Mouse (Mus musculus) lung, embryonic 15.5 days (tissue): ENCODE results near the gene Rcn3. TPM values are rescaled to one million over a fixed set of nuclear protein-coding genes. Genes with fewer than 3 reads are reported as not detected.
A peak's percentile ranks its signal among the peaks of the same experiment; 100 is the strongest.

ENCODE experiments used
- ATAC-seq: fragments of 200-750 bp; cut with Nextera tagmentation; 2 replicates; pipeline ENCODE4 v1.8.0; 2017; ENCODE audit warnings: moderate number of reproducible peaks, borderline replicate concordance; ENCODE audit not compliant: low FRiP score, low TSS enrichment; ENCODE audit errors: extremely low read depth
- H3K27ac ChIP-seq: fragments of 300-500 bp; sonication (generic); 2 replicates; pipeline ENCODE4 v1.5.1; 2015; ENCODE audit warnings: moderate library complexity, mild to moderate bottlenecking, inconsistent platforms
- H3K27me3 ChIP-seq: fragments of 300-500 bp; sonication (generic); 2 replicates; pipeline ENCODE4 v1.6.1; 2015; ENCODE audit warnings: inconsistent platforms
- H3K36me3 ChIP-seq: fragments of 300-500 bp; sonication (generic); 2 replicates; pipeline ENCODE4 v1.6.1; 2015; ENCODE audit warnings: inconsistent platforms
- H3K4me1 ChIP-seq: fragments of 300-500 bp; sonication (generic); 2 replicates; pipeline ENCODE4 v1.6.1; 2015; ENCODE audit warnings: inconsistent platforms
- H3K4me2 ChIP-seq: fragments of 300-500 bp; sonication (generic); 2 replicates; pipeline ENCODE4 v1.6.1; 2015; ENCODE audit warnings: inconsistent platforms, mild to moderate bottlenecking, moderate library complexity
- H3K4me3 ChIP-seq: fragments of 300-500 bp; sonication (generic); 2 replicates; pipeline ENCODE4 v1.5.1; 2015; ENCODE audit warnings: mild to moderate bottlenecking, inconsistent platforms
- H3K9ac ChIP-seq: fragments of 300-500 bp; sonication (generic); 2 replicates; pipeline ENCODE4 v1.6.1; 2015; ENCODE audit warnings: inconsistent platforms
- H3K9me3 ChIP-seq: fragments of 300-500 bp; sonication (generic); 2 replicates; pipeline ENCODE4 v1.6.1; 2016; ENCODE audit warnings: inconsistent platforms
- WGBS: fragments of 180-500 bp; shearing (Covaris S2); methylation state at CpG from one replicate; pipeline ENCODE4 v1.1.7; 2015; 5-methylcytosine and 5-hydroxymethylcytosine counted together
- polyA plus RNA-seq: library from polyadenylated mRNA; unstranded; fragments of >200 nt; fragmentation: Nextera tagmentation; extraction: Ambion mirVana; gene quantifications from 2 replicates; pipeline ENCODE4 v1.2.1, GENCODE M21; 2015

The Rcn3 gene
- polyA plus RNA-seq, 1 experiment from 2014 or later, result 353 TPM

GRCm38 (mm10) chr7:45060632-45061122, 31.3 kb downstream of the Rcn3 start:
- Histone ChIP-seq H3K4me2 (0 out of 2 replicates have a peak overlapping the region, but pooled peaks have one; percentile 59), H3K9me3 (no peaks in the 10 kb centered on the region), H3K4me1 (peaks cover 19% of the 10 kb centered on the region), H3K9ac (no peak overlapping the region), H3K4me3 (peak overlapping the region; percentile 81), H3K36me3 (no peaks in the 10 kb centered on the region), H3K27me3 (no peaks in the 10 kb centered on the region), H3K27ac (no peak overlapping the region)
- WGBS, result 85% methylated on average over 6 of the region's 6 CpGs
- no peak for ATAC-seq

- H3K4me1 ChIP-seq, result peaks cover 19% of the 10 kb centered on the region
- H3K9ac ChIP-seq, result no peak overlapping the region
- H3K27ac ChIP-seq, result no peak overlapping the region
- no peak overlapping the region for H3K4me2 ChIP-seq
- H3K27me3 ChIP-seq, result no peaks in the 10 kb centered on the region
- no peak overlapping the region for H3K4me3 ChIP-seq
- no peak for ATAC-seq
- 70% methylated on average over 10 of the region's 10 CpGs for WGBS
- no peaks in the 10 kb centered on the region for H3K36me3 ChIP-seq
- H3K9me3 ChIP-seq, result no peaks in the 10 kb centered on the region
These were observed 33.1 kb downstream of the Rcn3 start for GRCm38 (mm10) chr7:45058607-45059571.

GRCm38 (mm10) chr7:45056972-45057348, 35.1 kb downstream of the Rcn3 start:
- no peak for ATAC-seq
- H3K9me3 ChIP-seq, result no peaks in the 10 kb centered on the region
- no peaks in the 10 kb centered on the region for H3K36me3 ChIP-seq
- no peak overlapping the region for H3K4me2 ChIP-seq
- no peak overlapping the region for H3K4me3 ChIP-seq
- H3K27ac ChIP-seq, result no peak overlapping the region
- H3K27me3 ChIP-seq, result no peaks in the 10 kb centered on the region
- peaks cover 15% of the 10 kb centered on the region for H3K4me1 ChIP-seq
- H3K9ac ChIP-seq, result no peak overlapping the region

GRCm38 (mm10) chr7:45056329-45056971, 35.6 kb downstream of the Rcn3 start:
- Histone ChIP-seq H3K9ac (no peak overlapping the region), H3K9me3 (no peaks in the 10 kb centered on the region), H3K36me3 (no peaks in the 10 kb centered on the region), H3K4me3 (no peak overlapping the region), H3K27ac (no peak overlapping the region), H3K4me2 (no peak overlapping the region), H3K27me3 (no peaks in the 10 kb centered on the region), H3K4me1 (peaks cover 15% of the 10 kb centered on the region)
- no peak for ATAC-seq
- WGBS, result 64% methylated on average over 14 of the region's 14 CpGs

- Histone ChIP-seq H3K4me3 (peak overlapping the region; percentile 91), H3K4me2 (peak overlapping the region; percentile 84), H3K27me3 (no peaks in the 10 kb centered on the region), H3K9ac (peak overlapping the region; percentile 93), H3K9me3 (no peaks in the 10 kb centered on the region), H3K4me1 (peaks cover 17% of the 10 kb centered on the region), H3K36me3 (peaks cover 14% of the 10 kb centered on the region), H3K27ac (peak overlapping the region; percentile 100)
- under 1% methylated on average over 33 of the region's 33 CpGs for WGBS
- ATAC-seq, result peak; percentile 95
These were observed 38.0 kb downstream of the Rcn3 start for GRCm38 (mm10) chr7:45053931-45054510.

GRCm38 (mm10) chr7:45053117-45053930, 38.7 kb downstream of the Rcn3 start:
- peak; percentile 55 for ATAC-seq
- H3K4me3 ChIP-seq, result peak overlapping the region; percentile 91
- WGBS, result 0% methylated on average over 44 of the region's 59 CpGs
- H3K27me3 ChIP-seq, result no peaks in the 10 kb centered on the region
- peak overlapping the region; percentile 93 for H3K9ac ChIP-seq
- no peaks in the 10 kb centered on the region for H3K9me3 ChIP-seq
- H3K36me3 ChIP-seq, result peaks cover 21% of the 10 kb centered on the region
- peaks cover 17% of the 10 kb centered on the region for H3K4me1 ChIP-seq
- peak overlapping the region; percentile 100 for H3K27ac ChIP-seq
- H3K4me2 ChIP-seq, result peak overlapping the region; percentile 84

GRCm38 (mm10) chr7:45052862-45053116, 39.2 kb downstream of the Rcn3 start, which contains the start of gene Prr12:
Gene Prr12 (minus strand): TSS chr7:45052881.
- H3K27ac ChIP-seq, result peak within 1 kb of the TSS; percentile 100
- H3K36me3 ChIP-seq, result peaks cover 26% of the 10 kb centered on the region
- peaks cover 17% of the 10 kb centered on the region for H3K4me1 ChIP-seq
- peak within 1 kb of the TSS; percentile 84 for H3K4me2 ChIP-seq
- H3K4me3 ChIP-seq, result peak within 1 kb of the TSS; percentile 91
- no peak for ATAC-seq
- peak within 1 kb of the TSS; percentile 93 for H3K9ac ChIP-seq
- no peaks in the 10 kb centered on the region for H3K9me3 ChIP-seq
- H3K27me3 ChIP-seq, result no peaks in the 10 kb centered on the region
- 3% methylated on average over 7 of the region's 18 CpGs for WGBS

GRCm38 (mm10) chr7:45052181-45052861, 39.7 kb downstream of the Rcn3 start:
- WGBS, result 1% methylated on average over 38 of the region's 38 CpGs
- peak overlapping the region; percentile 84 for H3K4me2 ChIP-seq
- H3K4me3 ChIP-seq, result peak overlapping the region; percentile 91
- H3K9me3 ChIP-seq, result no peaks in the 10 kb centered on the region
- peaks cover 31% of the 10 kb centered on the region for H3K36me3 ChIP-seq
- ATAC-seq, result no peak
- H3K4me1 ChIP-seq, result peaks cover 17% of the 10 kb centered on the region
- H3K27me3 ChIP-seq, result no peaks in the 10 kb centered on the region
- H3K9ac ChIP-seq, result peak overlapping the region; percentile 93
- peak overlapping the region; percentile 100 for H3K27ac ChIP-seq

- WGBS, result 2% methylated on average over 13 of the region's 13 CpGs
- H3K9me3 ChIP-seq, result no peaks in the 10 kb centered on the region
- H3K4me2 ChIP-seq, result peak overlapping the region; percentile 84
- H3K27ac ChIP-seq, result peak overlapping the region; percentile 100
- H3K4me3 ChIP-seq, result peak overlapping the region; percentile 91
- no peak for ATAC-seq
- H3K4me1 ChIP-seq, result peaks cover 17% of the 10 kb centered on the region
- H3K27me3 ChIP-seq, result no peaks in the 10 kb centered on the region
- peak overlapping the region; percentile 93 for H3K9ac ChIP-seq
- peaks cover 38% of the 10 kb centered on the region for H3K36me3 ChIP-seq
These were observed 40.4 kb downstream of the Rcn3 start for GRCm38 (mm10) chr7:45051601-45051974.

- peak overlapping the region; percentile 93 for H3K9ac ChIP-seq
- peaks cover 43% of the 10 kb centered on the region for H3K36me3 ChIP-seq
- no peaks in the 10 kb centered on the region for H3K27me3 ChIP-seq
- H3K4me3 ChIP-seq, result peak overlapping the region; percentile 91
- H3K4me2 ChIP-seq, result peak overlapping the region; percentile 84
- WGBS, result 8% methylated on average over 16 of the region's 16 CpGs
- peaks cover 17% of the 10 kb centered on the region for H3K4me1 ChIP-seq
- H3K27ac ChIP-seq, result peak overlapping the region; percentile 100
- no peaks in the 10 kb centered on the region for H3K9me3 ChIP-seq
- ATAC-seq, result peak; percentile 3; the same call in 1 of the 2 replicates
These were observed 40.9 kb downstream of the Rcn3 start for GRCm38 (mm10) chr7:45050945-45051600.
